Mouse (Mus musculus) layer of hippocampus, adult 9-11 months (tissue): ENCODE data around the gene Unc119.

Experiments
- DNase-seq: peaks from one replicate; pipeline ENCODE4 v3.0.0; 2022

Gene Unc119

GRCm38 (mm10) chr11:78343381-78344327, at the start of gene Unc119:
TSS of gene Unc119 (plus strand) at chr11:78343482.
- peak; percentile 54 for DNase-seq

- DNase-seq = no peak
Observed at GRCm38 (mm10) chr11:78294585-78294984, 48.7 kb upstream of the Unc119 start.

GRCm38 (mm10) chr11:78300917-78301316, 42.4 kb upstream of the Unc119 start:
- DNase-seq = no peak

- peak; percentile 95 for DNase-seq
Observed at GRCm38 (mm10) chr11:78301357-78302084, 41.8 kb upstream of the Unc119 start, which contains the start of gene Spag5. TSS of gene Spag5 (plus strand) at chr11:78301529.

GRCm38 (mm10) chr11:78305272-78305671, 38.0 kb upstream of the Unc119 start:
- no peak for DNase-seq

GRCm38 (mm10) chr11:78310861-78311511, 32.3 kb upstream of the Unc119 start:
- DNase-seq = no peak

- DNase-seq = no peak
Observed at GRCm38 (mm10) chr11:78313662-78314061, 29.6 kb upstream of the Unc119 start.

GRCm38 (mm10) chr11:78318411-78318810, 24.9 kb upstream of the Unc119 start:
- no peak for DNase-seq

- peak; percentile 54 for DNase-seq
Observed at GRCm38 (mm10) chr11:78322076-78322831, 21.0 kb upstream of the Unc119 start.

- DNase-seq = peak; percentile 91
Observed at GRCm38 (mm10) chr11:78322860-78323259, 20.4 kb upstream of the Unc119 start, which contains the start of gene Aldoc. TSS of gene Aldoc (plus strand) at chr11:78322968.

GRCm38 (mm10) chr11:78324000-78324785, 19.1 kb upstream of the Unc119 start:
- DNase-seq = peak; percentile 43

- no peak for DNase-seq
Observed at GRCm38 (mm10) chr11:78324965-78325364, 18.3 kb upstream of the Unc119 start.

- DNase-seq = no peak
Observed at GRCm38 (mm10) chr11:78327215-78327614, 16.1 kb upstream of the Unc119 start.

GRCm38 (mm10) chr11:78327634-78328511, 15.4 kb upstream of the Unc119 start, which contains the start of gene Pigs:
TSS of gene Pigs (plus strand) at chr11:78328415.
- DNase-seq = peak; percentile 96

GRCm38 (mm10) chr11:78328512-78329056, 14.7 kb upstream of the Unc119 start:
- no peak for DNase-seq

GRCm38 (mm10) chr11:78332676-78333075, 10.6 kb upstream of the Unc119 start:
- DNase-seq = no peak

GRCm38 (mm10) chr11:78333992-78334391, 9.3 kb upstream of the Unc119 start:
- no peak for DNase-seq

GRCm38 (mm10) chr11:78337040-78337439, 6.2 kb upstream of the Unc119 start:
- no peak for DNase-seq

GRCm38 (mm10) chr11:78341702-78342101, 1.6 kb upstream of the Unc119 start:
- no peak for DNase-seq

- DNase-seq = no peak
Observed at GRCm38 (mm10) chr11:78344328-78344889, 1.1 kb downstream of the Unc119 start.
